Mouse (Mus musculus) forebrain, embryonic 12.5 days (tissue): Measurements from ENCODE around the gene Slc5a4a. TPM values are rescaled to one million over a fixed set of nuclear protein-coding genes. Genes with fewer than 3 reads are reported as not detected.

Experiments used
- ATAC-seq: fragments of 200-750 bp; cut with Nextera tagmentation; 2 replicates; pipeline ENCODE4 v1.8.0; 2017; ENCODE audit warnings: moderate TSS enrichment; ENCODE audit not compliant: low FRiP score
- H3K27ac ChIP-seq: fragments of 300-500 bp; sonication (generic); 2 replicates; pipeline ENCODE4 v1.5.1; 2016; ENCODE audit warnings: mild to moderate bottlenecking
- H3K27me3 ChIP-seq: fragments of 300-500 bp; sonication (generic); 2 replicates; pipeline ENCODE4 v1.6.1; 2016; ENCODE audit warnings: mild to moderate bottlenecking
- H3K36me3 ChIP-seq: fragments of 300-500 bp; sonication (generic); replicated peaks from 2 replicates; pipeline ENCODE4 v1.6.1; 2016; ENCODE audit warnings: mild to moderate bottlenecking
- H3K4me1 ChIP-seq: fragments of 300-500 bp; sonication (generic); 2 replicates; pipeline ENCODE4 v1.6.1; 2016
- H3K4me2 ChIP-seq: fragments of 300-500 bp; sonication (generic); 2 replicates; pipeline ENCODE4 v1.6.1; 2016; ENCODE audit warnings: mild to moderate bottlenecking, moderate library complexity
- H3K4me3 ChIP-seq: fragments of 300-500 bp; sonication (generic); replicated peaks from 2 replicates; pipeline ENCODE4 v1.5.1; 2016; ENCODE audit warnings: mild to moderate bottlenecking
- H3K9ac ChIP-seq: fragments of 300-500 bp; sonication (generic); 2 replicates; pipeline ENCODE4 v1.6.1; 2016; ENCODE audit warnings: mild to moderate bottlenecking
- H3K9me3 ChIP-seq: fragments of 300-500 bp; sonication (generic); 2 replicates; pipeline ENCODE4 v1.6.1; 2016
- WGBS: fragments of 180-500 bp; shearing (Covaris S2); methylation state at CpG from one replicate; pipeline ENCODE4 v1.1.7; 2016; 5-methylcytosine and 5-hydroxymethylcytosine counted together
- microRNA counts: library from miRNA; unstranded; fragments of <30 nt; microRNA quantifications from one replicate; lab custom pipeline; 2017
- microRNA-seq: library from miRNA; unstranded; fragments of <30 nt; microRNA quantifications from one replicate; pipeline ENCODE4, GENCODE M21; 2017
- polyA plus RNA-seq: library from polyadenylated mRNA; unstranded; fragments of >200 nt; fragmentation: Nextera tagmentation; extraction: Ambion mirVana; gene quantifications from 2 replicates; pipeline ENCODE4 v1.2.1, GENCODE M21; 2016

The Slc5a4a gene
- polyA plus RNA-seq, 1 experiment from 2014 or later, result not detected

DNA sequence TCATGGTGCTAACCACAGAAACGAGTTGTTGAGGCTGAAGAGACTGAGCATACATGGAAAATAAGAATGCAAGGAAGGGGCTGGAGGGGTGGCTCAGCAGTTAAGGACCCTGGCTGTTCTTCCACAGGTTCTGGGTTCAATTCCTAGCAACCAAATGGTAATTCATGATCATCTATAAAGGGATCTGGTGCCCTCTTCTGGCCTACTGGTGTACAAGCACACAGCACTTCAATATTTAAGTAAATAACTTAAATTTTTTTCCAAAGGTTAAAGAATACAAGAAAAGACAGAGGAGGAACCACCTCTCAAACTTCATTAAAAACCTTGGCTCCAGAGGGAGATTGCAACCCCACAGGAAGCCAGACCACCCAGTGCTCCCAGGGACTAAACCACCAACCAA, 82.4 kb downstream of the Slc5a4a start:
- H3K4me1 ChIP-seq, result no peaks in the 10 kb centered on the region
- H3K36me3 ChIP-seq, result peaks cover 15% of the 10 kb centered on the region
- H3K27ac ChIP-seq, result no peak overlapping the region
- H3K27me3 ChIP-seq, result no peaks in the 10 kb centered on the region
- H3K9me3 ChIP-seq, result no peaks in the 10 kb centered on the region
- H3K4me3 ChIP-seq, result no peak overlapping the region
- H3K9ac ChIP-seq, result no peak overlapping the region
- H3K4me2 ChIP-seq, result no peak overlapping the region
- WGBS, result 83% methylated on average over 1 of the region's 1 CpGs
- ATAC-seq, result no peak

DNA sequence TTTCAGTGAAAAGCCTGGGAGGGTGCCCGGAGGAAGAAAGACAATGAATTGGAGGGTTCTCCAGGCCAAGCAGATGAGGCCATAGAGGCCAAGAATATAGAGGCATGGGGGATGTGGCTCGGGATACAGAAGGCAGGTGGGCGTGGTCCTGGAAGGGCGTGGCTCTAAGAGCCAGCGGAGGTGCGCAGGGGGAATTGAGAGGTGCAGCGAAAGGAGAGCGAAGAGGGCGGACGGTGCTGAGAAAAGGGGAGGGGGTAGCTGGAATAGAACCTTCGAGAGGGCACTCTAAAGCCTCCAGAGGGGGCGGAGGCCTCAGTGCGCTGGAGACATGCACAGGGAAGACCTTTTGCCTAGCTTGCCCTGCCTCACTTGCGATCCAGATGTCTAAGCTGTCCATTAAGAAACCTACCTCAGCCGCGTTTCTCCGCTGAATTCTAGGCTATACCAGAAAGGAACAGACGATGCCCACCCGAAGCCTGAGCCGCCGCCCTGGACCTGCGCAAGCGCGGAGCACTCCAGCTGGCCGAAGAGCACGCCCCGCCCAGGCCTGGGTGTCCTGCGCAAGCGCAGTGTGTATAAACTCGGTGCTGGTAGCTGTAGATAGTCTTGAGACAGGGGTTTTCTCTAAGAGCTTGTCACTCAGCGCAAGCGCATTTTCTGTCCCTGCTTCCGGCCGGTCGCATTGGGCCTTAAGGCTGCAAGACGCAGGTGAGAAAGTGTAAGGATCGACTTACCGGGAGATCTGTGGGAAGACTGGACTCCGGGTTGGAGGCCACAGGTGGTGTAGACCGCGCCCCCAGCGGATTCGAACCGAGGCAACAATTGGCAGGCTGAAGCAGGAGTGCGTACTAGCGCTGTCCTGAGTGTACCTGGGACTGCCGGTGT, 90.3 kb downstream of the Slc5a4a start, which contains the start of gene Prmt2:
Prmt2 (minus strand) TSS at position 525 of the 885 bp plus-strand sequence.
- H3K9me3 ChIP-seq, result no peaks in the 10 kb centered on the region
- H3K9ac ChIP-seq, result peak within 1 kb of the TSS; percentile 63
- peak; percentile 97 for ATAC-seq
- peaks cover 8% of the 10 kb centered on the region for H3K36me3 ChIP-seq
- no peaks in the 10 kb centered on the region for H3K27me3 ChIP-seq
- H3K4me3 ChIP-seq, result peak within 1 kb of the TSS; percentile 57
- WGBS, result 1% methylated on average over 47 of the region's 47 CpGs
- peaks cover 19% of the 10 kb centered on the region for H3K4me1 ChIP-seq
- H3K27ac ChIP-seq, result peak within 1 kb of the TSS; percentile 88
- peak within 1 kb of the TSS; percentile 69 for H3K4me2 ChIP-seq

MicroRNAs encoded within 50 kb of the gene (microRNA counts, 519-probe panel; counts per million panel counts)
- microRNA mmu-miR-678 (lab: Ali Mortazavi, UCI), result not detected

Small RNAs within 50 kb of the gene (microRNA-seq; reads per million reads assigned to microRNA genes)
- not detected for gene Mir678

Other genes with a start within 250 kb of the Slc5a4a start
- 303 and 310 TPM in 2 replicates for gene Smarcb1, start 225.8 kb upstream of the Slc5a4a start, polyA plus RNA-seq
- 7.6 and 7.8 TPM in 2 replicates for gene Chchd10, start 214.3 kb upstream of the Slc5a4a start, polyA plus RNA-seq
- gene Mmp11, start 211.0 kb upstream of the Slc5a4a start, polyA plus RNA-seq, result 31.3 and 33.3 TPM in 2 replicates
- gene Gm867, start 206.8 kb upstream of the Slc5a4a start, polyA plus RNA-seq, result 0.46 TPM in 1 of 2 replicates, not detected in the other
- gene Vpreb3, start 204.4 kb upstream of the Slc5a4a start, polyA plus RNA-seq, result not detected in 2 replicates
- gene Gm5134, start 192.9 kb upstream of the Slc5a4a start, polyA plus RNA-seq, result not detected in 2 replicates
- 26.1 and 26.7 TPM in 2 replicates for gene Zfp280b, start 114.8 kb upstream of the Slc5a4a start, polyA plus RNA-seq
- gene Slc5a4b, start 36.5 kb upstream of the Slc5a4a start, polyA plus RNA-seq, result not detected in 2 replicates
- 111 and 127 TPM in 2 replicates for gene Prmt2, start 90.4 kb downstream of the Slc5a4a start, polyA plus RNA-seq
- 0.53 and 0.59 TPM in 2 replicates for gene S100b, start 106.4 kb downstream of the Slc5a4a start, polyA plus RNA-seq
- 11.1 and 11.8 TPM in 2 replicates for gene Dip2a, start 197.8 kb downstream of the Slc5a4a start, polyA plus RNA-seq